Comparison of ENCODE assay signal across 8 mouse cellular contexts in the genomic region with DNA sequence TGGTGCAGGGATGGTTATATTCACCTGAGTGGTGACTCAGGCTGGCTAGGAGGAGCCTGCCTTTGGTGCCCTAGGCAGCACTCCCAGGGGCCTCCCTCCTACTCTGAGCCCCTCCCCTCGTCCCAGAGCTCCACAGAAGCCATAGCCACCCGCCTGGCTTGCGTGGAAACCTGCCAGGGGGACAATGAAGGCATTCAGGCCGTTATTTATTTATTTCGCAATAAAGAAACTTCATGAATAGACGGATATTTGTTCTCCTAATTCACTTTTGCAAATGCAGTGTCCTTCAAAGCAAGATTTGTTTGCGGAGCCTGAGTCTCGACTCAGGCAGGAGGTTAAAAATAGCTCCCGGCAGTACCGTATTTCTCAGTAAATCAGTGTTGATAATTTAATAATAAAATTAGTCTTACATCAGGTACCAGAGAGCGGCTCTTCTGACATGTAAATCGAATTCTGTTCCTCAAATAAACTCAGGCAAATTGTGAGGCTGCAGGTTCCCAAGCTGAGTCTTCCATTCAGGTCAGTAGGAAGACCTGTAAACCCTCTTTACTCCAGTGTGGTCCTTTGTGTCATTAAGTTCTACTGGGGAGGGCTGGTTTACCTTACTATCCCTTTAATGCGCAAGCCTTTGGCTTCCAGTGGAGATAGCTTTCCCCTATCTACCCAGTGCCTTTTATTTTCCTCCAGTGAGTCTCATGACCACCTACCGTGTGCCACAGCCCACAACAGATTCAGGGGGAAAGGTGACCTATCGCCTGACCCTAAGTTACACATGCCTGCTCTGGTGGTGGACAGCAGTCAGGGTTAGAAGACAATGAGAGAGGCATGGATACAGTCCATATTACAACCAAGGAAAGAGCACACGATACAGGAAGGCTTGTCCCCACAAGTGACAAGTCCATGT. TPM values are rescaled to one million over a fixed set of nuclear protein-coding genes. Genes with fewer than 3 reads are reported as not detected.
DNase-seq lines count a peak whose midpoint lies in the region; ATAC-seq lines count a peak whose summit lies in the region.

No protein-coding gene starts in this region.

- H3K27ac ChIP-seq in embryonic facial prominence, embryonic 15.5 days (replicated peaks) = no peak overlapping the region
- H3K27ac ChIP-seq in lung, embryonic 15.5 days = peak overlapping the region; percentile 66

- no peaks in the 10 kb centered on the region for H3K36me3 ChIP-seq in embryonic facial prominence, embryonic 15.5 days
- no peaks in the 10 kb centered on the region for H3K36me3 ChIP-seq in lung, embryonic 15.5 days

- peak; percentile 58 for DNase-seq in layer of hippocampus, adult 11-12 months (ENCODE audit: low spot score)
- DNase-seq in layer of hippocampus, adult 9-10 months (ENCODE audit: low spot score) = no peak
- peak; percentile 38 to 42 for DNase-seq in heart, postnatal 10 days
- peak; percentile 34 to 67 for DNase-seq in layer of hippocampus, postnatal 14 days (ENCODE audit: low spot score in 2 of 2)
- peak; percentile 34 for DNase-seq in right cerebral cortex, postnatal 14 days
- no peak for DNase-seq in gastrocnemius, postnatal 4 days (ENCODE audit: low spot score in 2 of 2)

- peak; percentile 58; the same call in 1 of the 2 replicates for ATAC-seq in embryonic facial prominence, embryonic 15.5 days (ENCODE audit: insufficient number of reproducible peaks, low FRiP score, low TSS enrichment, low read depth)
- ATAC-seq in lung, embryonic 15.5 days (ENCODE audit: borderline replicate concordance, extremely low read depth, low FRiP score, low TSS enrichment) = peak; percentile 94

- H3K9ac ChIP-seq in embryonic facial prominence, embryonic 15.5 days = no peak overlapping the region
- no peak overlapping the region for H3K9ac ChIP-seq in lung, embryonic 15.5 days

- H3K4me1 ChIP-seq in embryonic facial prominence, embryonic 15.5 days = peaks cover 3% of the 10 kb centered on the region
- H3K4me1 ChIP-seq in lung, embryonic 15.5 days = 0 out of 2 replicates have a peak, but pooled peaks cover 7% of the 10 kb centered on the region

- H3K9me3 ChIP-seq in embryonic facial prominence, embryonic 15.5 days (replicated peaks) = no peaks in the 10 kb centered on the region
- H3K9me3 ChIP-seq in lung, embryonic 15.5 days = no peaks in the 10 kb centered on the region

- H3K27me3 ChIP-seq in embryonic facial prominence, embryonic 15.5 days = no peaks in the 10 kb centered on the region; the same call in 1 of the 2 replicates
- H3K27me3 ChIP-seq in lung, embryonic 15.5 days = no peaks in the 10 kb centered on the region

- intact Hi-C loops in heart, postnatal 10 days (cut with DNase I) = no loop called here

- WGBS in embryonic facial prominence, embryonic 15.5 days = 10% methylated on average over 16 of the region's 16 CpGs
- WGBS in lung, embryonic 15.5 days = 10% methylated on average over 16 of the region's 16 CpGs

- no peak overlapping the region; the same call in 1 of the 2 replicates for H3K4me2 ChIP-seq in embryonic facial prominence, embryonic 15.5 days (replicated peaks)
- peak overlapping the region; percentile 11; the same call in 1 of the 2 replicates for H3K4me2 ChIP-seq in lung, embryonic 15.5 days

- H3K4me3 ChIP-seq in embryonic facial prominence, embryonic 15.5 days (replicated peaks) = no peak overlapping the region
- no peak overlapping the region for H3K4me3 ChIP-seq in lung, embryonic 15.5 days

RNA-seq across cellular contexts. Expression of a gene that starts 17.2 kb away (rescaled TPM):
- polyA plus RNA-seq in embryonic facial prominence, embryonic 15.5 days (2015; fragmentation: Nextera tagmentation; extraction: Ambion mirVana) = not detected in 2 replicates
- total RNA-seq in heart, postnatal 10 days (2021) = not detected
- total RNA-seq in layer of hippocampus, postnatal 14 days (2021) = 10 to 100 TPM; 40.5 to 41.8 TPM
- polyA plus RNA-seq in lung, embryonic 15.5 days (2015; fragmentation: Nextera tagmentation; extraction: Ambion mirVana) = 0.10 TPM in 1 of 2 replicates, not detected in the other
- total RNA-seq in gastrocnemius, postnatal 4 days (2021) = not detected

Comparison
In these comparisons a context has a peak if more than half of its experiments do, and no peak if none do; other contexts are left out.
1. DNase-seq: peak in layer of hippocampus, adult 11-12 months (single experiment), heart, postnatal 10 days (2 of 2), layer of hippocampus, postnatal 14 days (2 of 2) and right cerebral cortex, postnatal 14 days (single experiment); none in layer of hippocampus, adult 9-10 months (single experiment) and gastrocnemius, postnatal 4 days (0 of 2).
2. RNA of a gene that starts 17.2 kb away (total RNA-seq): 40.5 to 41.8 TPM in layer of hippocampus, postnatal 14 days; not detected in heart, postnatal 10 days and not detected in gastrocnemius, postnatal 4 days; every median in the first group is over 10 times any median in the second.